Mouse (Mus musculus) ZHBTc4 (cell line): ENCODE results near the gene Klhl42.

Source experiments
- DNase-seq: peaks from one replicate; pipeline ENCODE4 v3.0.0-alpha.2; 2011; ENCODE audit warnings: low read depth, low spot score

Klhl42 gene

DNA sequence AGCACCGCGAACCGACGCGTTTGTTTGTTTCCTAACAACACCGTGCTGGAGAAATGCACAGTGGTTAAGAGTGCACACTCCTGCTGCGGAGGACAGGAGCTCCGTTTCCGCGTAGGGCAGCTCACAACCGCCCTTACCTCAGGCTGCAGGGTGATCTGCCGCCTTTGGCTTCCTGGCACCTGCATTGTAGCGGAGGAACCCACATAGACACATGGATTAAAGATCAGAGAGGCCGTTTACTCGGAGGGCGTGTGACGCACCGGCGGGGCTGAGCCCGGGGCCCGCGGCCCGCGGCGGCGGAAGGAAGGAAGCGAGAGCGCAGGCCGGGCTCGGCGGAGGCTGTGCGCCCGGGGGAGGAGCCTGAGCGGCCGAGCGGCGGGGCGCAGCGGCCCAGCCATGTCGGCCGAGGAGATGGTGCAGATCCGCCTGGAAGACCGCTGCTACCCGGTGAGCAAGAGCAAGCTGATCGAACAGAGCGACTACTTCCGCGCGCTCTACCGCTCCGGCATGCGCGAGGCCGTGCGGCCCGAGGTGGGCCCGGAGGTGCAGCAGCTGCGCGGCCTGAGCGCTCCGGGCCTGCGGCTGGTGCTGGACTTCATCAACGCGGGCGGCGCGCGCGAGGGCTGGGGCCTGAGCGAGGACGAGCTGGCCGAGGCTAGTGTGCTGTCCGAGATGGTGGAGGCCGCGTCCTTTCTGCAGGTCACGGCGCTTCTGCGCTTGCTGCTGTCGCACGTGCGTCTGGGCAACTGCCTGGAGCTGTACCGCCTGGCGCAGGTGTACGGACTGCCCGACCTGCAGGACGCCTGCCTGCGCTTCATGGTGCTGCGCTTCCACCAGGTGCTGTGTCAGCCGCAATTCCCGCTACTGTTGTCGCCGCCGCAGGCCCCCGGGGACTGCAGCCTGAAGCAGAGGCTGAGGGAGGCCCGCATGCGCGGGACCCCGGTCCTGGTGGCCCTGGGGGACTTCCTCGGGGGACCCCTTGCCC, at the start of gene Klhl42:
TSS of gene Klhl42 (plus strand) at position 244 of the 985 bp plus-strand sequence.
- peak; percentile 86 for DNase-seq

DNA sequence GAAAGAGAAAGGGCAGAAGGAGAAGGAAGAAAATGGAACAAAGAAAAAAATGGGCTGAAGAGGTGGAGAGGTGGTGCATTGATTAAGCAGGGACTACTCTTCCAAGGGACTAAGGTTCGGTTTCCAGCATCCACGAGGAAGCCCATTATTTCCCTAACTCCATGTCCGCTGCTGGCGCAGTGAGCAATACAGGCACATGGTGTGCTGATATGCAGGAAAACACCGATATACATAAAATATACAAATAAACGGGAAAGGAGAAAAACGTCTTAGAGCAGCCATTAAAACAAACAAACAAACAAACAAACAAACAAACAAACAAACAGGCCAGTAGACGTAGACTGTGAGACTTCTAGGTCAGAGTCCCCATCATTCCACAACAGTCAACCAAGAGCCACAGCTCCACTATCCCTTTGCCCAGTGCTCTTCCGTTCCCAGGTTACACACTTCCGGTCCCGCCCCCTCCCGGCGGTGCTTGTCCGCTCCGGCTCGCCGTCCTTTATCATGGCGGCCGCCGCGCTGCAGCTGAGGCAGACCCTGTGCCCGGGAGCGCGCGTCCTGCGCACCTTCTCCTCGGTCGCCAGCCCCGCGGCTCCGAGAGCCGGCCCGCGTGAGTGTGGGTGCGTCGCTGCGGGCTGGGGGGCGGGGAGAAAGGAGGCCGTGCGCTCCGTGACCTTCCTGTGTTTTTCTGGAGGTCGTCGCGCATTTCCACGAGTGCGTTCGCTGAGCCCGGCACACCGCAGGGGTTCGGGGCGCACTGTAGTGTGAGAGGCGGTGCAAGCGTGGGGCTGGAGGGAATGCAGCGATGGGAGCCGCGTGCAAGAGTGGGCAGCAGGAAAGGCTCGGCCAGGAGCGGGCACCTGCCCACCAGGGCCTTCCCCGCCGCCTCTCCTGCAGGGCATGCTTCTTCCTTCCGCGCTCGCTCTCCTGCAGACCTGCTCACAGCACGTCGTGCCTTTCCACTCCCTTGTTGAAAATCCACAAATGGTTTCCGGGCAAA, 48.6 kb upstream of the Klhl42 start, which contains the start of gene Mrps35:
TSS of gene Mrps35 (plus strand) at position 474 of the 1,000 bp plus-strand sequence.
- peak; percentile 95 for DNase-seq

DNA sequence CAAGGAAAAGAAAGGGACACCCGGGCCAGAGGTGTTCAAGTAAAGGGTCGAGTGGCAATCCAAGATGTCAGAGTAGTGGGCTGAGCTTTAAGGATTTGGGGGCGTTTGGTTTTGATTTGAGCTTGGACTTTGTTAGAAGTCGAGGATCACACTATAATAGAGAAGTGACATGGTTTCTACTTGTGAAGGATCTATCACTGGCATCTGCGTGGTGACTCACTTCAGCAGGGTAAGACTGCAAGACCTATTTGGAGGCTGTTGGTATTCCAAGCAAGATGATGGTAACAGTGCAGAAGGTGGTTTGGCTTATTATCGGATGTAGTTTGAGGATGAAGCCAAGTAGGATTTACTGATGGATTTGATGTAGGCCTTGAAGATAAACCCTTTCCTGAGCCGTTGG, 47.5 kb upstream of the Klhl42 start:
- no peak for DNase-seq

DNA sequence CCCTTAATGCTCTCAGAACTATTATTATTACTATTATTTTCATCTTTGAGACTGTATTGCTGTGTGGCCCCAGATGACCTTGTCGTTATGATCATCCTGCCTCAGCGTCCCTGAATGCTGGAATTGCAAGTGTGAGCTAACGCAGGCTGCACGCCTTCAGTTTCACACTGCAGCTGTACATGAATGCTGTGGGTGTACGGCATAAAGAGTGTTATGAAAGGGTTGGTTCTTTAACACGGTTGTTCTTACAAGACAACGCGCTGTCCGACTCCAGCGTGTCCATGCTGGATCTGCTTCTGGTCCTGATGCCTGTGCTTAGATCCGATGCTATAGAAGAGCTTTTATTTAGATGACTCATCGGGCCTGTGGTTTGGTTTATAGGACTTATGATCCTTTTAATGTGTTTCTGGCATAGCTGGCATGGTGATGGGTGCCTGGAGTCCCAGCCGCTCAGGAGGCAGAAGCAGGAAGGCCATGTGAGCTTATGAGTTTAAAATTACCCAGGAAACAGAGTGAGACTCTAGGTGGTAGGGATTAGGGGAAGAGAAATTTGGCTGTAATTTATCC, 41.9 kb upstream of the Klhl42 start:
- DNase-seq: no peak

DNA sequence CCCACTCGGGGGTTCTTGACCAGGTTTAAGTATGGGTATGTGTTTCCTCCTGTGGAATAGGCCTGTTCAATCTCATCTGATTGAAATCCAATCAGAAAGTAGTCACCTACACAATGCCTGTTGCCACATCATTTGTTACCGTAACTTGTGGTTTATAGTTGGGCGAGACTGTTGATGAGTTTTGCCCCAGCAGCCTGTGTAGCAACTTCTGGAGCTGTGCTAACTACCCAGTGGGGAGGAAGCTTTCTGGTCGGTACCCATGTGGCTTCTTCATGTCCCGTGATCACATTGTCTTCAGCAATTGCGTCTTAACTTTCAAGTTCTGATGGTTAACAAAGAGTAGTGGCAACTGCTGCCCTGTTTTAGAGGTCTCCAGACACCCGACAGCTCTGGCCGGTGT, 39.5 kb upstream of the Klhl42 start:
- no peak for DNase-seq

DNA sequence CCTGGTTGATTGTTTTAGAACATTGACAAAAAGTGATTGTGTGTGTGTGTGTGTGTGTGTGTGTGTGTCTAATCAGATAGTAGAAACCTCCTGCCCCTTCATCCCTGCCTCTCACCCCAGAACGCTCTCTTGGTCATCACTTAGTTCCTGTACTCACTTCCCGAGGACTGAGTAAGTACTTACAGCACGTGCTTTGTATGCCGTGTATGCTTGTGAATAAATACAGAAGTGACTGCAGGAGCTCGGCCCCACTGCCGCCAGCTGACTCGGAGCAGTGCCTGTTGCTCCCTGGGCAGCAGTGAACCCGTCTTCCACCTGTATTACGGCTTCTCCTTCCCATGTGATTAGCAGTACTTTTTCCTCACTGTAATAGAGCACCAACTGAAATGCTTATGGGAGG, 38.7 kb upstream of the Klhl42 start:
- no peak for DNase-seq

DNA sequence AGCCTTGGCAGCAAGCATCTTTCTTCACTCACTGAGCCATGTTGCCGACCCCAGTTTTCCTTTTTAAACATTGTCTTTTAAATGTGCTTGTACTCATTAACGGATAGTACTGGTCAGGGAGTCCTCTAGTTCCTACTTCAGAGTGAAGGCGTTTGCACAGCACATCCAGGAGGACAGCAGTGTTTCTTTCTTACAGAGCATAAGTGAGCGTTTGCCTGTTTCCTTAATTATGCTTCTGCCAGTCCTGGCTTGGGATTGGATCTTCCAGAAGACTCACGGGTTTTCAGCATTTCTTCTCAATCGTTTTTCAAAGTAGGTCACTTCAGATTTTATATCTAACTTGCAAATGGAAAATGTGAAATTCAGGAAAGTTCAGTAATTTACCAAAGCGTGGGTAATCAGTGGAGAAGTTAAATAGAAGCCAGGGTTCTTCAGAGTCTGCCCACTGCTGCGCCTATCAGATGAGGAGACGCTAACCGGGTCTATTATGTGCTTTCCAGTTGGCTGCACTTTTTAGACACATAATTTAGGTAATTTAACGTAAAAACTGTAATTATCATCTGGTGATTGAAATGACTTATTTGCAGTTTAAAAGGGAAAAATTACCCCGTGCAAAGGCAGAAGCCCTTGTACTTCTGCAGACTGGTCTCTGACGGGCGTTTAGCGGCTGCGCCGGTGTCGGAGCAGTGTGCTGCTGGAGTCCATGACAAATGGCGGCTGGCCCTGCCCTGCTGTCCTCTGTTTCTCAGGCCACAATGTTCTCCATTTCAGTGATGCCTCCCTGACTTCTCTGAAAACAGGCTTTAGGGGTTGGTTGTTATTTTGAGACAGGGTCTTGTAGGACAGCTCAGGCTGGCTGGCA, 37.2 kb upstream of the Klhl42 start:
- no peak for DNase-seq

DNA sequence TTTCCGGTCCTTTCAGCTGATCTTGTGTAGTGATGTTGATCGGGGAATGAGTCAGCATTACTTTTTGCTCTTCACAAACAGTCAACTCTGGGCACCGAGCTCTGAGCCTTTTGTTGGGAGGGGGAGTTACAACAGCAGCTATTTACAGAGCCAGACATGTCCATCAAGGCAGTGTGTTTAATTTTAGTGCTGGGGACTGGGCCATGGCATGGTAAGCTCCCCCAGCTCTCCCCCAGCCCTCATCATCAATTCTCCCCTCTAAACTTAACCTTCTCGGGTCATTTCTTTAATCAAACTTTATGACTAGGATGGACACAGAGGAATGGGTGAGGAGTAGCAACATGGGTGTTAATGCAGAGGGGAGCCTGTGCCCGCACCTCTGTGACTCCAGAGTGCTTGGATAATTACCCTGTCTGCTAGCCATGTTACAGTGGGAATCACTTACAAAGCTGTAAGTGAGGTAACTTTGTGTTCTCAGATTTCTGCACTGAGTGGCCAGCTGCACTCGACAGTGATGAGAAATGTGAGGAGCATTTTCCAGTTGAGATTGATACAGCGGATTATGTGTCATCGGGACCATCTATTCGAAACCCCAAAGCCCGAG, 35.7 kb upstream of the Klhl42 start:
- no peak for DNase-seq

DNA sequence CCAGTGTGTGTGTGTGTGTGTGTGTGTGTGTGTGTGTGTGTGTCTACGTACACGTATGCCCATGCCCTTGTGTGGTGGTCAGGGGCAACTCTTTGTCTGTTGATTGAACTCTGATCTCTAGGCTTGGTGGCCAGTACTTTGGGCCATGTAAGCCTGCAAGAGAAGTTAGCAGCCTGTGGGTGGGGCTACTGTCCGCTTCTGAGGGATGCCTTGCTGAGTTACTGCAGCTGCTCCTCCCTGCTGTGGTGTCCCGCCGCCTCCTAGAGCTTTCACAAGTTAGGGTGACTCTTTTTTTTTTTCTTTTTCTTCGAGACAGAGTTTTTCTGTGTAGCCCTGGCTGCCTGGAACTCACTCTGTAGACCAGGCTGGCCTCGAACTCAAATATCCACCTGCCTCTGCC, 31.9 kb upstream of the Klhl42 start:
- DNase-seq: peak; percentile 30

DNA sequence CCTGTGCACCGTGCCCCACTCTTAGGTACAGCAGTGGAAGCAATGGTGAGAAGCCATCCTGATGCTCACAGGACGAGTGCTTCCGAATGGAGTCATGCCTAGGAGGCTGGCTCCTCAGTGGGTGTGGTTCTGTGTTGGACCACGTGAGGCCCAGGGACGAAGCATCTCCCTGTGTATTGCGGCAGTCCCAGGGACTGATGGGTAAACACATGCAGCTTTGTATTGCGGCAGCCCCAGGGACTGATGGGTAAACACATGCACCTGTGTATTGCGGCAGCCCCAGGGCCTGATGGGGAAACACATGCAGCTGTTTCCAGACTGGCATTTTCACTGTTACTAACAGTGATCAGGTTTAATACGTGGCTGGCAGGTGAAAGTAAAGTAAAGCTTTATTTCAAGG, 29.5 kb upstream of the Klhl42 start:
- DNase-seq: peak; percentile 25

DNA sequence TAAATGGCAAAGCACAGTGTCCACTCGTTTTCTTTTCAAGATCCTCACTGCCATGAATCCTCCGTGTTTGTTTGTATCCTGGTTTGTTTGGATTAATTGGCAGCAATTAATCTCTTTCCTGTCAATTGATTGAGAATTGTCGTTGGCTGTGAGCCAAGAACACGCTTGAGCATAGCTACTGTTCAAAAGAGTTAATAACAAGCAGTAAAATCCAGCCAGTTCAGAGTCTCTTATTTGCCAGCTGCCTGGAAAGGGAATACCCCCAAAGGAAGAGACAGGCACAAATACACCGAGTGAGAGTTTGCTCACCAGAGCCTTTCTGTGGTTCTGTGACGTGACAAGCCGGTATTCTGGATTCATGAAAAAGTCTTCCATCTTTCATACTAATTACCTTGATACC, 29.1 kb upstream of the Klhl42 start:
- DNase-seq: no peak

DNA sequence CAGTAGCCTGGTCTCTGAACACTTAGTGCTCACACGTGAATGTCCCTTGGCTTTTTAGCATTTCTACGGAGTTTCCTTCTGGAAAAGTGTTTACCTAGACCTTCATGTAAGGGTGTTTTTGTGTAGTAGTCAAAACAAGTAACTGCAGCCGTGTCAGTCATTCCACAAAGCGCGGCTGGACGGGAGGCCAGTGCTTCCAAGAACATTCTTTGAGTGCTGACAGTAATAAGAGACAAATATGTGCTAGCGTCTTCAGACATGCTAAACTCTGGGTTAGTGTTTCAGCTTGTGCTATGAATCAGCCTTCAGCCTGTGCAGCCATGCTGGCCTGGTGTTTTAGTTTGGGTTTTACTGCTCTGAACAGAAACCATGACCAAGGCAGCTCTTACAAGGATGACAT, 28.5 kb upstream of the Klhl42 start:
- no peak for DNase-seq

DNA sequence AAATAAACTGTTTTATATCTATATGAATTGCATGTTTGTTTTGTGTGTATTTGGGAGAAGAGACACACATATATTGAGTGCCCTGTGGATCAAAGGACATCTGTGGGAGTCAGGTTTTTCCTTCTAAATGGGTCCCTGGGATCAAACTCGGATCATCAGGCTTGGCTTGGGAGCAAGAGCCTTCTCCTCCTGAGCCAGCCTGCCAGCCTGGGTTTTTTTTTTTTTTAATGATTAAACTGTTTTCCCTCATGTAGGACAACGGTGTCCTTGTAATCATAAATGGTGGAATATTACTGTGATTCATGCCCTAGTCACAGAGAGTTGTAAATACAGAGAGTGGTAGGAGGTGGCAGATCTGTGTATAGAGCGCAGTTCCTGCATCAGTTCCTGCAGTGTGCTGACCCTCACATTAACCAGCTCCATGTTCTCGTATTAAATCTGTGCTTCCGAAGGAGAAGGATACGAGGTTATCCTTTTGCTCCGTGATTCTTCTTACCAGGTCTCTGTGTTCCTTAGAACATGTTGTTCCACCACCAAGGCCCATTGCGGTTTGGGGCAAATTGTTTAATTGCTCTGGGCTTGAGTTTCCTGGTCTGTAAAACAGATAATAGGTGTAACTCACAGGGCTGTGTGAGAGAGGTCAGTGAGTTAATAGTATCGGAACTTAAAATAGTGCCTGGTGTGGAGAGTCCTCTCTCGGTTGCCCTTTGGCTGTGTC, 26.8 kb upstream of the Klhl42 start:
- no peak for DNase-seq

DNA sequence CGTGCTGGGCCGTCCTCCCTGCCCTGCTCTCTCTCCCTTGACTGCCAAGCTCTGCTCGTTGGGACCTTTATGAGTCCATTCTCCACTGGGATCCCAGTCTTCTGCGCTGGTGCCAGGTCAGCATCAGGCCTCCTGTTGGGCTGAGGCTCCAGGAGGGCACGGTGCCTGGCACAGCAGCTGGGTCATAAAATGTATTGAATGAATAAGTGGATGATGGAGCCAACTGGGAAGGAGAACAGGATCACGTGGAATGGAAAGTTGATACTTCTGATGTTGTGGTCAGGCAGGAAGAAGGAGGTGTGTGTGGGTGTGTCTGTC, 26.3 kb upstream of the Klhl42 start:
- no peak for DNase-seq

DNA sequence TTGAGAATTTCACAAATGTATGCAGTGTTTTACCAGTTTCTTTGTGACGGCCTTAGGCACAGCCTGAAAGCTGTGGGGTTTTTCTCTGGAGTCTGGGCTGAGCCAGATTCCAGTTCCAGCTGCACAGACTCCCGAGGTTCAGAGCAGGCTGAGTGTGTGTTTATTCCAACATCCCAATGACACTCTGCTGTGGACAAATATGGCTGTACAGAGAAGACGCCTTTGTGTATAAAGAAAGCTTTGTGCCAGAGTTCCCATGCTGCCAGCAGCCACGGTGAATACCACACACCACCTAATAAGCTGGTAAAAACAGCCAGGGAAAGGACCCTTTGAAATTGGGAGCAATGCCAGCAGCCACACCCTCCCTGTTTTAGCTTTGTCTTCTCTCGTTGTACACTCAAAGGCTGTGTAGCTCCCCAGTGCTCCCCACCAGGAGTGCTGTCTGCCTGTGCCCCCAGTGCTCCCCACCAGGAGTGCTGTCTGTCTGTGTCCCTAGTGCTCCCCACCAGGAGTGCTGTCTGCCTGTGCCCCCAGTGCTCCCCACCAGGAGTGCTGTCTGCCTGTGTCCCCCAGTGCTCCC, 15.3 kb upstream of the Klhl42 start:
- DNase-seq: peak; percentile 29

DNA sequence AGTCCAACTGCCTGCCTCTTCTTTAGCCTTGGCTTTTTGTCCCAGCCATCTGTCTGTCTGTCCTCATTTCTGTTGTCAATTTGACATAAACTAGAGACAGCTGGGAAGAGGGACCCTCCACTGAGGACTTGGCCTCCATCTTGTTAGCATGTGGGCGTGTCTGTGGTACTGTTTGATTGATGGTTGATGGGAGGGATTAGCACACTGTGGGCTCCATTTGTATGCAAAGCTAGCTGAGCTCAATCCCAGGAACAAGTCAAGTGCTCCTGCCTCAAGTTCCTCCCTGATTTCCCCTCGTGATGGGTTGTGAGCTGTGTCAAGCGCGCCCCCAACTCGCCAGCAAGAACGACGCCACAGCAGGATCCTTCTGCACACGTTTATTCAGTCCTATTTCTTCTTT, 14.3 kb upstream of the Klhl42 start:
- peak; percentile 90 for DNase-seq

DNA sequence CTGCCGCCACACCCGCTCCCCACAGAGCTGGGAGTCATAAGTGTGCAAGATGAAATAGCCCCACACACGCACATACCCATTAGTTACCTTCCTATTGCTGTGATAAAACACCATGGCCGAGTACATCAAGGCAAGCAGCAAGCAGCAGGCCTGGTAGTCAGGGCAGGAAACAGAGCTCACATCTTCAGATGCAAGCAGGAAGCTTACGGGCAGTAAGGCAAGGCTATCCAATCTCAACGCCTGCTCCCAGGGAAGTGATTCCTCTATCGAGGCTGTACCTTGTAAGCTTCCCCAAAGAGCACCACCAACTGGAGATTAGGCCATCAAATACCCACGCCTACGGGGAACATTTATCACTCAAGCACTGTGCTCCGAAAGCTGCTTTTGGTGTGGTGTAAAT, 11.3 kb upstream of the Klhl42 start:
- DNase-seq: peak; percentile 50

DNA sequence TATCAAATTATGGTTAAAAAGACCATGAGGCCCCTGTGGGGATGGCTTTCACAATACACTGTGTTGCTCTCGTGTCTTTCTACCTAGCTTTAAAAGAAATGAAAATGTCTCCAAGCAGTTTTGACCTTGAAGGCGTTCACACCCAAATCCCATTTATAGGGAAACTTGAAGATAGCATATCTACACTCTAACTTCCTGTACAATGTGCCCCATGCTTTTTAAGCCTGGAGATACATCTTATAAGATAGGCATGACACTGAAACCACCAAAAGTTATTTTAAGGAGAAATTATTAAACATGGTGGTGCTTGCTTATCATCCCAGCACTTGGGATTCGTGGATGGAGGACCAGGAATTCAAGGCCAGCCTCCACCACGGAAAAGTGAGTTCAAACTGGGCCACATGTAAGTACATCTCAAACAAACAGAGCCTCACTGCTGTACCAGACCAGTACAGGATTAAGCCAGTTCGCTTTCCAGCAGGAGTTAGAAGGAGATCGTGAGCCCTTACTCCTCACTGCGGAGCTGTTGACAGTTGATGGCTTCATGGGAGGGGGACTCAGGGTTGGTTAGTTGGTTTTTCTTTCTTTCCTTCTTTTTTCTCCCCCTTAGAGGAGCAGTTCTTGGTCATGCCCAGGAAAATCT, 5.7 kb upstream of the Klhl42 start:
- peak; percentile 61 for DNase-seq

DNA sequence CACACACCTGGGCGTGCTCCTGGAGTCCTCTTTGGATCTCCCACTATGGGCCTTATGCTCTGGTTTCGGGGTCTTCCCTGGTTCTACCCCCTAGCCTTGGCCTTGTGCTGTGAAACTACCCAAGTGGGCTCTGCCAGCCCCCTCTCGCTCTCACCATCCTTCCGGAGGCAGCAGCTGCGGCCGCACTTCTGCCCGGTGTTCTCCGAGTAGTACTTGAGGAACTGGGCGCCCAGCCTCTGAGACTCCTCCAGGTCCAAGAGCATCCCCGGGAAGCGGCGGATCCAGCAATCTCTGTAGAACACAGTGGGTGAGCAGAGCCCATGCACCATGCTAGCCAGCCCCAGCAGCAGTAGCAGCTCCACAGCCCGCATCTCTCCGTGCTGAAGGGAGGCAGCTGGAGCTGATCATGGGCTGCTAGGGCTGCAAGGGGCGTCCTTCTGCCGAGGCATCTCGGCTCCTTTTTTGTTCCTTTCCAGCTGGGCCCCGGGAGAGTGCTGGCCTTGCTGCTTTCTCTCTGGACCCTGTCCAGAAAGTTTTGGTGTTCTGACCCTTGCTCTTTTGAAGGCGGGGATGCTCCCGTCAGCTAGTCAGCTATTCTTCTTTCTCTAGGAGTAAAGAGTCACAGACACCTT, 4.5 kb upstream of the Klhl42 start, which contains the start of gene Mansc4:
TSS of gene Mansc4 (minus strand) at position 439 of the 632 bp plus-strand sequence.
- peak; percentile 35 for DNase-seq
